In the genomic region with DNA sequence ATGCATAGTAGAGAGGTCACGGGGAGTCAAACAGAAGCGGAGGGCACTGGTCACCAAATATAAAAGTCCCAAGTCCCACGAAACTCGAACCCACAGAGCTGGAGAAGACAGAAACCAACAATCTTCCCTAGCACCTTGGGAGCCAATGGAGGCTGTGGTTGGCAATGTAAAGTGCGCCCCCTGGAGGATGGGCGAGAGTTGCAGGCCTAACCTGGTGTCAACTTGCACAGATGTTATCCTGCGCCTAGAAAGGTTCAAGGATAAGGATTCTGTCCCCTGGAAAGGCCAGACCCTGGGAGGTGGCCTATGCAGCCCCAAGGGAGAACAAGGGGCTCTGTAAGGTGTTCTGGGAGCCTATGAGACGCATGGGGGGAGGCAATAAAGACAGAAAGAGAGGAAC, we compare ENCODE assay signal across 7 mouse cellular contexts. TPM values are rescaled to one million over a fixed set of nuclear protein-coding genes. Genes with fewer than 3 reads are reported as not detected.
DNase-seq lines count a peak whose midpoint lies in the region; ATAC-seq and TF ChIP-seq lines count a peak whose summit lies in the region.

No protein-coding gene starts in this region.

- no peaks in the 10 kb centered on the region; the same call in 1 of the 2 replicates for H3K36me3 ChIP-seq in hindbrain, postnatal 0 days (ENCODE audit: insufficient read depth, low read length)

- 73% methylated on average over 8 of the region's 8 CpGs for WGBS in hindbrain, postnatal 0 days

- H3K4me2 ChIP-seq in hindbrain, postnatal 0 days (ENCODE audit: low read depth, low read length), result no peak overlapping the region

- DNase-seq in ES-CJ7 (ENCODE audit: low read depth, low spot score), result peak; percentile 74
- peak; percentile 79 for DNase-seq in adrenal gland, postnatal 10 days
- peak; percentile 37 for DNase-seq in hindbrain, postnatal 0 days (ENCODE audit: low spot score)
- DNase-seq in left cerebral cortex, adult 18-20 months (ENCODE audit: low spot score in 2 of 2), result peak; percentile 58 to 66
- peak; percentile 62 to 80 for DNase-seq in lung, postnatal 4 days
- DNase-seq in spleen, postnatal 36 days (ENCODE audit: low spot score in 2 of 2), result peak; percentile 48 to 65

- peak; percentile 70 for TF ChIP-seq CTCF in hindbrain, postnatal 0 days (IDR thresholded peaks at IDR 0.05; ENCODE audit: low read depth)

- H3K4me3 ChIP-seq in hindbrain, postnatal 0 days (ENCODE audit: low read length), result no peak overlapping the region

- no peaks in the 10 kb centered on the region for H3K4me1 ChIP-seq in hindbrain, postnatal 0 days (ENCODE audit: insufficient read depth, low read length)

- no peaks in the 10 kb centered on the region for H3K9me3 ChIP-seq in hindbrain, postnatal 0 days (ENCODE audit: low read length)

- no peak overlapping the region for H3K9ac ChIP-seq in hindbrain, postnatal 0 days (replicated peaks; ENCODE audit: low read length)

- no peak overlapping the region for H3K27ac ChIP-seq in hindbrain, postnatal 0 days

- no peaks in the 10 kb centered on the region for H3K27me3 ChIP-seq in hindbrain, postnatal 0 days (ENCODE audit: insufficient read depth, low read length)

- ATAC-seq in erythroblast, adult 5-6 weeks (replicated peaks; ENCODE audit: low FRiP score, poor library complexity, severe bottlenecking), result peak; percentile 74
- no peak for ATAC-seq in hindbrain, postnatal 0 days

RNA-seq across cellular contexts. Expression of a gene that starts 24.0 kb away (rescaled TPM):
- 10 to 100 TPM; 29.5 to 32.4 TPM for total RNA-seq in adrenal gland, postnatal 10 days (2021)
- total RNA-seq in erythroblast, adult 5-6 weeks (2015; ENCODE audit: low replicate concordance), result 7.9 and 20.8 TPM in 2 replicates
- total RNA-seq in erythroblast, adult 5-6 weeks (2017; ENCODE audit: low replicate concordance), result 5.0 and 8.6 TPM in 2 replicates
- total RNA-seq in hindbrain, postnatal 0 days (2014; rRNA removed), result 11.6 and 17.4 TPM in 2 replicates
- polyA plus RNA-seq in hindbrain, postnatal 0 days (2015; fragmentation: Nextera tagmentation; extraction: Ambion mirVana), result 21.1 and 21.7 TPM in 2 replicates
- 10 to 100 TPM; 19.1 to 20.7 TPM for total RNA-seq in left cerebral cortex, adult 18-20 months (2021)

RNA-seq across cellular contexts. Expression of a gene that starts 47.9 kb away (rescaled TPM):
- total RNA-seq in adrenal gland, postnatal 10 days (2021), result 10 to 100 TPM; 21.2 to 25.7 TPM
- total RNA-seq in erythroblast, adult 5-6 weeks (2015; ENCODE audit: low replicate concordance), result 10.9 and 24.0 TPM in 2 replicates
- 12.8 and 21.6 TPM in 2 replicates for total RNA-seq in erythroblast, adult 5-6 weeks (2017; ENCODE audit: low replicate concordance)
- 82.0 and 112 TPM in 2 replicates for total RNA-seq in hindbrain, postnatal 0 days (2014; rRNA removed)
- 61.8 and 65.3 TPM in 2 replicates for polyA plus RNA-seq in hindbrain, postnatal 0 days (2015; fragmentation: Nextera tagmentation; extraction: Ambion mirVana)
- total RNA-seq in left cerebral cortex, adult 18-20 months (2021), result 100 to 1,000 TPM; 192 to 206 TPM
